Mouse (Mus musculus): ENCODE results near the gene Sipa1l2.
"Not testable (repeated sequence)": the region's sequence is repeated elsewhere in the genome, so short reads cannot be mapped to it uniquely, and the experiment has no call there.

The Sipa1l2 gene

GRCm38 (mm10) chr8:125447543-125447942 is 122.1 kb downstream of the Sipa1l2 start:
- peak; percentile 23 for DNase-seq

GRCm38 (mm10) chr8:125446236-125446635 is 123.4 kb downstream of the Sipa1l2 start:
- DNase-seq = no peak

DNA sequence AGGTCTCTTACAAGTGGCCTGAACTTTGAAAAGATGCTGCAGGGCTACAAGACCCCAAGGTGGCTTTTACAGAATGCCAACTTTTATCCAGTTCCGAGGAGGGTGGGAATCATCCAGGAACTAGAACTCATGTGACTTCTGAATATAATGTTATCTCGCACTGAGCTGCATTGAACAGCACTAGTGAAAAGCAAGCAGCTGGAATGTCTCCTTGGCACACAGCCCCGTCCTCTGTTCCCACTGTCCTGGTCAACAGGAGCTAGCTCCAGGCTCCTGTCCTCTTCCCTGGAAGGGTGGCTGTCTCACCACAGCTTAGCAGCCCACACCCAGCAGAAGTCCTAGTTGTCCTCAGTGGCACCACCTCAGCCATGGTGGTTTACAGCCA is 124.4 kb downstream of the Sipa1l2 start:
- DNase-seq = peak; percentile 67

- DNase-seq = peak; percentile 25
Observed at GRCm38 (mm10) chr8:125444457-125445224, 125.0 kb downstream of the Sipa1l2 start.

GRCm38 (mm10) chr8:125435320-125436100 is 134.1 kb downstream of the Sipa1l2 start:
- DNase-seq = no peak

DNA sequence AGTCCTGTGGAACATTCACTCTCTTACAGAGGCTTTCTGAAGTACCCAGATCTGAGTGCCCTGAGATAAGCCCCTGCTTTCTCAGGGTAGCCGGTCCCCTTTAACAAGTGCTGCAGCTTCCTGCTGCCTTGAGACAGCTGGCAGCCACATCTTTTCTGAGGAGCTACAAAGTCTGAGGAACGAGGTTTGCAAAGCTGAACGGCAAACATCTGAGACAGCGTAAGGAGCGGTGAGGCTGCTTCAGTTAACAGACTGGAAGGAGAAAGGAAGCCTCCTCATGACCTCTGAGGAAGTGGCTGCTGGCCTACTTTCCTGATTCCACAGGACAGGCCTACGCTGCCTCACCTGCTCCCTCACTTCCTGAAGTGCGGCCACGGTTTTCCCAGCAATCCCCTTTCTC is 135.5 kb downstream of the Sipa1l2 start:
- DNase-seq = no peak

- DNase-seq = peak; percentile 37
Observed at GRCm38 (mm10) chr8:125431321-125431720, 138.3 kb downstream of the Sipa1l2 start.

- no peak for DNase-seq
Observed at GRCm38 (mm10) chr8:125430796-125431195, 138.8 kb downstream of the Sipa1l2 start.

GRCm38 (mm10) chr8:125428979-125429690 is 140.5 kb downstream of the Sipa1l2 start:
- DNase-seq = no peak

- no peak for DNase-seq
Observed at GRCm38 (mm10) chr8:125423861-125424260, 145.7 kb downstream of the Sipa1l2 start.

- DNase-seq = no peak
Observed at GRCm38 (mm10) chr8:125419202-125419830, 150.3 kb downstream of the Sipa1l2 start.

GRCm38 (mm10) chr8:125416146-125416545 is 153.5 kb downstream of the Sipa1l2 start:
- DNase-seq = peak; percentile 76

DNA sequence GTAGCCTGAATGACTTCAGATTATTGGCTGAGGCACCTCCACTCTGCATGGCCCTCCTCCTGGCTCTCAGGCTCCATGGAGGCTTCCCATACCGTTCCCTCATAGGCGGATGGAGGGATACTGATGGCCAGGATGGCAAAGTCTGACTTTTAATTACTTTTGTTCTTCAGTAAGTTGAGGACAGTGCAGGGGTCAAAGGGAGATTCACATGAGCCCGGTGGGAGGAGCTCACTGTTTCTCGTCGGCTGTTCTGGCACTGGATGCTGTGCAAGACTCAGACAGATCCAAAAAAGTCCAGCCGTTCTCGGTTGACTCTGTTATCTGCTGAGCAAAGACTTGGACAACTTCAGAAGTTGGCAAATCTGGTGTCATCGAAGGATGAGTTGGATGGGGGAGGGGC is 155.0 kb downstream of the Sipa1l2 start:
- peak; percentile 14 for DNase-seq

- no peak for DNase-seq
Observed at GRCm38 (mm10) chr8:125413001-125413909, 156.4 kb downstream of the Sipa1l2 start.

DNA sequence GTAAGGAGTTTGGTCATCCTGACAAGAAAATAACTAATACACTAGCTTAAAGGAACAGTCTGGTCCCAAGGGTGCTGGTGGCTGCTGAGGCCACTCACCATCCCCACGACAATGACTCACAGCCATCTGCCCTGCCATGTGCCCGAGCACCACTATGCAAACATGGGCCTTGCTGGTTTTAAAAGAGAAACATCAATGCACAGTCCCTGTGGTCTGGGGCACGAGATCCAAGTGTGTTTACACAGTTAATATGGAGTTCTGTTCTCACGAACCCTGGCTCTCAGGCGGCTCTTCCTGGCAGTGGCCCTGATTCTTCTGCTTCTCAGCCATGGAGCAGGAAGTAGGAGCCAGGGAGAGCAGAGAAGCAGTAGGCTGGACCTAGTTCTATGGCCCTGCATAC is 159.0 kb downstream of the Sipa1l2 start:
- DNase-seq = peak; percentile 63

GRCm38 (mm10) chr8:125407672-125408071 is 161.9 kb downstream of the Sipa1l2 start:
- no peak for DNase-seq

- no peak for DNase-seq
Observed at GRCm38 (mm10) chr8:125406453-125406852, 163.2 kb downstream of the Sipa1l2 start.

DNA sequence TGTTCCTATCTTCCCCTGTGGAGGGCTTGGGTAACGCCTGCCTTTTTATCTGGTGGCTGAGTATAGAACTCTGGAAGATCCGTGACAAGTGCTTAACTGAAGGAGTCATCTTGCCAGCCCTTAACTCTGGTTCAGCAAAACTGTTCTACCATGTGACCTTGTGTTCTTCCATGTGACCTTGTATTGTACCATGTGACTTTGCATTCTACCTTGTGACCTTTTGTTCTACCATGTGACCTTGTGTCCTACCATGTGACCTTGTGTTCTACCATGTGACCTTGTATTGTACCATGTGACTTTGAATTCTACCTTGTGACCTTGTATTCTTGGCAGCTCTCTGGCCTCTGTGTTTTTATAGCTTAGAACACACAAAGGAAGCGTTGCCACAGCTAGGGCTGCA is 168.3 kb downstream of the Sipa1l2 start:
- no peak for DNase-seq

GRCm38 (mm10) chr8:125397981-125398380 is 171.6 kb downstream of the Sipa1l2 start:
- DNase-seq = no peak

DNA sequence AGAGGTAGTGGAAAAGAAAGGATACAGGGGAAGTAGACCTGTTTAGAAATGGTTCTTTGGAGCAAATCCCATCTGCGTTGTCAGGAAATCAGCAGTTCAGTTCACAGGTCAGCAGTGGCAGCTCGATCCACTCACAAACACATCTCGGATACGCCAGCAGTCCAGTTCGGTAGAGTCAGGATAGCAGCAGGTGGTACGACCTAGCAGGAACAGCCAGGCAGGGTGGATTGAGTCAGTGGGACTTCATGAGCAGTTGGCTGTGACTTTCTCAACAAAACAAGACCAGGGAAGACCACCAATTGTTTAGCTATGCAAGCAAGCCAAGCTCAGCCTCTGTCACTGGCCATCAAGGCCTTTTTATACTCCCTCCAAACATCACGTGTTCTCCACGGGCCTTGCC is 173.9 kb downstream of the Sipa1l2 start:
- not testable (repeated sequence) for DNase-seq

DNA sequence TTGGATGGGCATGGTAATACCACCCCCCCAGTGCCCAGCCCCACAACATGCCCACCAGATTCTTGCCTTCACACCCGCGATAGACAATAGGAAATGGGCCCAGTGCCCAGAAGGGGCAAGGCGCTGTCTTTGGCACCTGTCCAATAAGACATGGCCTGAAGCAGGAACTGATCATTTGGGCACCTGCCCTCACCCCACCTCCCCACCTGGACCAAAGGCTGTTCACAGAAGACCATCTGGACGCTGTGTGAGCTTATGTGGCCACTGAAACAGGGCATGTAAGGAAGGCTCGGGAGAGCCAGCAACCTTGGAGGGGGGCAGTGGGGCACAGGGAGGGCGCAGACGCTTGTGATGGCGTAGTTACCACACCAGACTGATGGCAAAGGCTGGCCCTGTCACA is 174.6 kb downstream of the Sipa1l2 start:
- no peak for DNase-seq

- no peak for DNase-seq
Observed at GRCm38 (mm10) chr8:125391685-125392084, 177.9 kb downstream of the Sipa1l2 start.

Measured in lung, postnatal 10 days (tissue).